Mouse (Mus musculus): ENCODE measurements around the gene Ing2.

DNA sequence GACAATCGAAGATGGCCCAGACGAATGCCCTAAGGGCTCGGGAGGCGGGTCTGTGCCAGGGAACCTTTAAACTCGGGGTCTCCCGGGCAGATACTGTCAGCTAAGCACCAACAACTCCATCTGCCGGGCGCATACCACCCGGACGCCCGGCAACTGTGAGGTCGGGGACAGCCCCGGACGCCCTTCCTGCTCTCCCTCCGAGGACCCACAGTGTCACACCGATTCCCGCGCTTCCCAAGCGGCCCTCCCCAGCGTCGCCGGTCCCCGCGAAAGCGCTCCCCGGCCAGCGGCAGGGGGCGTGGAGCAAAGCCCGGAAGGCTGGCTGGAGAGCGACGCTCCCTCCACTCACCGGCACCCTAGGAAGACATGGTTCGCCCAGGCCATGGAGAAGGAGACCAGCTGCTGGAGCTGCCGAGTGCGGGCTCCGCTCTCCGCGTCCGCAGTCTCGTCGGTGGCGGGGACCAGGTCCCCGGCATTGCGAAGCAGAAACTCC, 37.9 kb upstream of the Ing2 start:
- TF ChIP-seq POLR2A (IDR thresholded peaks at IDR 0.05; ENCODE audit: low read depth, low read length), result no peak
- no peak for TF ChIP-seq CTCF (IDR thresholded peaks at IDR 0.05; ENCODE audit: extremely low read depth, insufficient read length, insufficient replicate concordance, low read depth, low read length)

Data from small intestine, adult 2 months (tissue).